Mouse (Mus musculus): Measurements from ENCODE around the gene Olfr111. TPM values are rescaled to one million over a fixed set of nuclear protein-coding genes. Genes with fewer than 3 reads are reported as not detected.

Olfr111 gene
- polyA plus RNA-seq, 1 experiment from 2014 or later: not detected

DNA sequence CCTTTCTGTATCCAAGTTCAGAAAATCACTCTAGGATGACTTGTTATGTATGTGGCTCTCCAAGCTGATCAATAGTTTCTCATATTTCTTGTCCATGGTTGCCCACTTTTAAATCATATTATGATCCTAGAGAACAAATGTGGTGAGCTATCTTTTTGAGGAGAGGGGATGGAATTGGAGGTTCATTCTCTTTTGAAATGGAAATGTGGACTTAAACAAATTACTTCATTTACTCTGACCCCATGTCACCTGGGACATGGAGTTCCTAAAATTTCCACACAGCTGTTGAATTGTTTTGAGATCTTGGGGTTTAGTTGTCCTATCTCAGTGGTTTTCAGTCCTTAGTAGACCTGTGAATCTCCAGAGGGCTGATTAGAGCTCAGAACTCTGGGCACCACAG, 69.7 kb downstream of the Olfr111 start, which contains the start of gene Olfr113:
Olfr113 (minus strand) TSS at position 101 of the 400 bp plus-strand sequence.
- H3K9ac ChIP-seq: no peak within 1 kb of the TSS
- no peaks in the 10 kb centered on the region for H3K4me1 ChIP-seq
- no peaks in the 10 kb centered on the region for H3K9me3 ChIP-seq (replicated peaks)
- no peak within 1 kb of the TSS for H3K4me2 ChIP-seq (replicated peaks)
- no peaks in the 10 kb centered on the region for H3K36me3 ChIP-seq
- no peak within 1 kb of the TSS for H3K27ac ChIP-seq
- H3K4me3 ChIP-seq: no peak within 1 kb of the TSS
- H3K27me3 ChIP-seq: no peaks in the 10 kb centered on the region
- ATAC-seq (ENCODE audit: low FRiP score): no peak

Other genes with a start within 250 kb of the Olfr111 start
- not detected in 2 replicates for gene Olfr98, start 244.3 kb upstream of the Olfr111 start, polyA plus RNA-seq (2016; fragmentation: Nextera tagmentation; extraction: Ambion mirVana)
- 0.92 and 0.95 TPM in 2 replicates for gene H2-M3, start 237.8 kb upstream of the Olfr111 start, polyA plus RNA-seq (2016; fragmentation: Nextera tagmentation; extraction: Ambion mirVana)
- not detected in 2 replicates for gene Olfr99, start 224.6 kb upstream of the Olfr111 start, polyA plus RNA-seq (2016; fragmentation: Nextera tagmentation; extraction: Ambion mirVana)
- not detected in 2 replicates for gene Olfr101, start 203.7 kb upstream of the Olfr111 start, polyA plus RNA-seq (2016; fragmentation: Nextera tagmentation; extraction: Ambion mirVana)
- not detected in 2 replicates for gene Olfr102, start 191.0 kb upstream of the Olfr111 start, polyA plus RNA-seq (2016; fragmentation: Nextera tagmentation; extraction: Ambion mirVana)
- gene Olfr103, start 168.3 kb upstream of the Olfr111 start, polyA plus RNA-seq (2016; fragmentation: Nextera tagmentation; extraction: Ambion mirVana): not detected in 2 replicates
- not detected in 2 replicates for gene Olfr104-ps, start 148.4 kb upstream of the Olfr111 start, polyA plus RNA-seq (2016; fragmentation: Nextera tagmentation; extraction: Ambion mirVana)
- gene Olfr105-ps, start 129.0 kb upstream of the Olfr111 start, polyA plus RNA-seq (2016; fragmentation: Nextera tagmentation; extraction: Ambion mirVana): not detected in 2 replicates
- not detected in 2 replicates for gene Olfr106-ps, start 117.6 kb upstream of the Olfr111 start, polyA plus RNA-seq (2016; fragmentation: Nextera tagmentation; extraction: Ambion mirVana)
- gene Olfr107, start 108.8 kb upstream of the Olfr111 start, polyA plus RNA-seq (2016; fragmentation: Nextera tagmentation; extraction: Ambion mirVana): not detected in 2 replicates
- gene Olfr108, start 62.5 kb upstream of the Olfr111 start, polyA plus RNA-seq (2016; fragmentation: Nextera tagmentation; extraction: Ambion mirVana): not detected in 2 replicates
- not detected in 2 replicates for gene Olfr109, start 49.1 kb upstream of the Olfr111 start, polyA plus RNA-seq (2016; fragmentation: Nextera tagmentation; extraction: Ambion mirVana)
- gene H2-M2, start 24.5 kb upstream of the Olfr111 start, polyA plus RNA-seq (2016; fragmentation: Nextera tagmentation; extraction: Ambion mirVana): not detected in 2 replicates
- not detected in 2 replicates for gene Olfr110, start 15.6 kb upstream of the Olfr111 start, polyA plus RNA-seq (2016; fragmentation: Nextera tagmentation; extraction: Ambion mirVana)
- not detected in 2 replicates for gene Olfr112, start 61.4 kb downstream of the Olfr111 start, polyA plus RNA-seq (2016; fragmentation: Nextera tagmentation; extraction: Ambion mirVana)
- not detected in 2 replicates for gene Olfr113, start 69.6 kb downstream of the Olfr111 start, polyA plus RNA-seq (2016; fragmentation: Nextera tagmentation; extraction: Ambion mirVana)
- not detected in 2 replicates for gene Olfr114, start 84.7 kb downstream of the Olfr111 start, polyA plus RNA-seq (2016; fragmentation: Nextera tagmentation; extraction: Ambion mirVana)
- gene Olfr115, start 119.1 kb downstream of the Olfr111 start, polyA plus RNA-seq (2016; fragmentation: Nextera tagmentation; extraction: Ambion mirVana): not detected in 2 replicates
- not detected in 2 replicates for gene Olfr116, start 119.2 kb downstream of the Olfr111 start, polyA plus RNA-seq (2016; fragmentation: Nextera tagmentation; extraction: Ambion mirVana)
- gene Olfr117, start 155.8 kb downstream of the Olfr111 start, polyA plus RNA-seq (2016; fragmentation: Nextera tagmentation; extraction: Ambion mirVana): not detected in 2 replicates
- not detected in 2 replicates for gene Olfr118, start 159.0 kb downstream of the Olfr111 start, polyA plus RNA-seq (2016; fragmentation: Nextera tagmentation; extraction: Ambion mirVana)
- gene Olfr119, start 188.5 kb downstream of the Olfr111 start, polyA plus RNA-seq (2016; fragmentation: Nextera tagmentation; extraction: Ambion mirVana): not detected in 2 replicates
- gene Olfr120, start 213.8 kb downstream of the Olfr111 start, polyA plus RNA-seq (2016; fragmentation: Nextera tagmentation; extraction: Ambion mirVana): not detected in 2 replicates
- not detected in 2 replicates for gene Olfr121, start 240.8 kb downstream of the Olfr111 start, polyA plus RNA-seq (2016; fragmentation: Nextera tagmentation; extraction: Ambion mirVana)